In genomic region chr16:43328221-43328620, GRCm38 (mm10) we compare ENCODE assay signal across 32 mouse cellular contexts.
"Had no signal": no experiment of that assay in that cellular context is flagged by ENCODE, and none has a peak within 500 bp of the region (broad histone marks: within the 10 kb centered on the region; RNA-seq: fewer than 3 reads in every experiment).

No protein-coding gene starts in this region.

- H3K27me3 ChIP-seq: limb, embryonic 12.5 days; limb, embryonic 13.5 days; limb, embryonic 15.5 days; liver, embryonic 13.5 days; liver, embryonic 15.5 days; lung, embryonic 15.5 days; megakaryocyte, embryonic 14.5 days; midbrain, embryonic 12.5 days; midbrain, embryonic 13.5 days; midbrain, embryonic 15.5 days; neural tube, embryonic 12.5 days had no signal

- H3K4me3 ChIP-seq: left cerebral cortex, adult 2 months; limb, embryonic 10.5 days; limb, embryonic 12.5 days; limb, embryonic 13.5 days; limb, embryonic 15.5 days; liver, embryonic 13.5 days; liver, embryonic 15.5 days; lung, embryonic 15.5 days; megakaryocyte, embryonic 14.5 days; midbrain, embryonic 10.5 days; midbrain, embryonic 12.5 days; midbrain, embryonic 13.5 days; midbrain, embryonic 15.5 days; myocyte; neural tube, embryonic 12.5 days had no signal

- H3K27ac ChIP-seq: left cerebral cortex, adult 2 months; limb, embryonic 10.5 days; limb, embryonic 12.5 days; limb, embryonic 13.5 days; limb, embryonic 15.5 days; liver, embryonic 13.5 days; liver, embryonic 14.5 days; liver, embryonic 15.5 days; lung, embryonic 15.5 days; macrophage; midbrain, embryonic 10.5 days; midbrain, embryonic 12.5 days; midbrain, embryonic 13.5 days; midbrain, embryonic 15.5 days; neural tube, embryonic 12.5 days had no signal

- H3K9me3 ChIP-seq: limb, embryonic 10.5 days; limb, embryonic 12.5 days; limb, embryonic 13.5 days; limb, embryonic 15.5 days; liver, embryonic 13.5 days; liver, embryonic 15.5 days; lung, embryonic 15.5 days; megakaryocyte, embryonic 14.5 days; midbrain, embryonic 10.5 days; midbrain, embryonic 12.5 days; midbrain, embryonic 13.5 days; midbrain, embryonic 15.5 days; neural tube, embryonic 12.5 days had no signal

- H3K4me2 ChIP-seq: limb, embryonic 12.5 days; limb, embryonic 13.5 days; limb, embryonic 15.5 days; liver, embryonic 11.5 days; liver, embryonic 13.5 days; liver, embryonic 15.5 days; lung, embryonic 14.5 days; lung, embryonic 15.5 days; midbrain, embryonic 11.5 days; midbrain, embryonic 12.5 days; midbrain, embryonic 13.5 days; midbrain, embryonic 15.5 days; neural tube, embryonic 12.5 days had no signal

- H3K9ac ChIP-seq: limb, embryonic 12.5 days; limb, embryonic 13.5 days; limb, embryonic 15.5 days; liver, embryonic 13.5 days; liver, embryonic 14.5 days; liver, embryonic 15.5 days; liver, postnatal 0 days; lung, embryonic 14.5 days; lung, embryonic 15.5 days; midbrain, embryonic 12.5 days; midbrain, embryonic 13.5 days; midbrain, embryonic 15.5 days; neural tube, embryonic 12.5 days had no signal

- H3K4me1 ChIP-seq: limb, embryonic 10.5 days; limb, embryonic 13.5 days; limb, embryonic 15.5 days; liver, embryonic 13.5 days; liver, embryonic 15.5 days; megakaryocyte, embryonic 14.5 days; midbrain, embryonic 12.5 days; midbrain, embryonic 13.5 days; midbrain, embryonic 15.5 days; neural tube, embryonic 12.5 days had no signal

- H3K36me3 ChIP-seq: limb, embryonic 10.5 days; limb, embryonic 12.5 days; limb, embryonic 13.5 days; limb, embryonic 15.5 days; liver, embryonic 13.5 days; liver, embryonic 15.5 days; lung, embryonic 15.5 days; midbrain, embryonic 10.5 days; midbrain, embryonic 12.5 days; midbrain, embryonic 13.5 days; midbrain, embryonic 15.5 days; neural tube, embryonic 12.5 days had no signal

- ATAC-seq: liver, postnatal 0 days; lung, postnatal 0 days; midbrain, embryonic 13.5 days; midbrain, embryonic 15.5 days; midbrain, embryonic 16.5 days had no signal

- DNase-seq: left cerebral cortex, postnatal 4 days; liver; liver, embryonic 13.5 days; liver, postnatal 0 days; lung, adult 18-20 months; lung, adult 2 months; lung, embryonic 14.5 days; lung, postnatal 10 days; lung, postnatal 14 days; lung, postnatal 36 days; lung, postnatal 4 days; midbrain, embryonic 14.5 days had no signal
